Mouse (Mus musculus): ENCODE results near the gene Ttc26.
"Not testable (repeated sequence)": the region's sequence is repeated elsewhere in the genome, so short reads cannot be mapped to it uniquely, and the experiment has no call there.

Gene Ttc26

GRCm38 (mm10) chr6:38356661-38357433, 24.4 kb upstream of the Ttc26 start:
- DNase-seq (ENCODE audit: low read depth, low spot score): not testable (repeated sequence)

- DNase-seq (ENCODE audit: low read depth, low spot score): no peak
Observed at GRCm38 (mm10) chr6:38357603-38358252, 23.5 kb upstream of the Ttc26 start.

- DNase-seq (ENCODE audit: low read depth, low spot score): no peak
Observed at GRCm38 (mm10) chr6:38358253-38359027, 22.8 kb upstream of the Ttc26 start.

- not testable (repeated sequence) for DNase-seq (ENCODE audit: low read depth, low spot score)
Observed at GRCm38 (mm10) chr6:38359044-38359735, 22.1 kb upstream of the Ttc26 start.

- no peak for DNase-seq (ENCODE audit: low read depth, low spot score)
Observed at GRCm38 (mm10) chr6:38359736-38360499, 21.4 kb upstream of the Ttc26 start.

- no peak for DNase-seq (ENCODE audit: low read depth, low spot score)
Observed at GRCm38 (mm10) chr6:38361065-38361464, 20.2 kb upstream of the Ttc26 start.

GRCm38 (mm10) chr6:38361937-38362336, 19.3 kb upstream of the Ttc26 start:
- DNase-seq (ENCODE audit: low read depth, low spot score): no peak

GRCm38 (mm10) chr6:38363370-38363769, 17.9 kb upstream of the Ttc26 start:
- no peak for DNase-seq (ENCODE audit: low read depth, low spot score)

- DNase-seq (ENCODE audit: low read depth, low spot score): no peak
Observed at GRCm38 (mm10) chr6:38364121-38364520, 17.1 kb upstream of the Ttc26 start.

GRCm38 (mm10) chr6:38369945-38370344, 11.3 kb upstream of the Ttc26 start:
- DNase-seq (ENCODE audit: low read depth, low spot score): no peak

- DNase-seq (ENCODE audit: low read depth, low spot score): no peak
Observed at GRCm38 (mm10) chr6:38374271-38374670, 7.0 kb upstream of the Ttc26 start.

- DNase-seq (ENCODE audit: low read depth, low spot score): no peak
Observed at GRCm38 (mm10) chr6:38380764-38381128, 523 bp upstream of the Ttc26 start.

GRCm38 (mm10) chr6:38389671-38390070, 8.4 kb downstream of the Ttc26 start:
- peak; percentile 4 for DNase-seq (ENCODE audit: low read depth, low spot score)

GRCm38 (mm10) chr6:38432457-38432856, 51.2 kb downstream of the Ttc26 start:
- DNase-seq (ENCODE audit: low read depth, low spot score): not testable (repeated sequence)

GRCm38 (mm10) chr6:38433261-38434033, 52.2 kb downstream of the Ttc26 start, which contains the start of gene Ubn2:
TSS of gene Ubn2 (plus strand) at chr6:38433950.
- DNase-seq (ENCODE audit: low read depth, low spot score): peak; percentile 99

GRCm38 (mm10) chr6:38434055-38435023, 53.1 kb downstream of the Ttc26 start:
- DNase-seq (ENCODE audit: low read depth, low spot score): no peak

GRCm38 (mm10) chr6:38443842-38444241, 62.6 kb downstream of the Ttc26 start:
- no peak for DNase-seq (ENCODE audit: low read depth, low spot score)

GRCm38 (mm10) chr6:38448295-38448694, 67.0 kb downstream of the Ttc26 start:
- DNase-seq (ENCODE audit: low read depth, low spot score): no peak

GRCm38 (mm10) chr6:38453049-38453448, 71.8 kb downstream of the Ttc26 start:
- peak; percentile 39 for DNase-seq (ENCODE audit: low read depth, low spot score)

Data from brain, embryonic 18.5 days (tissue).